Mouse (Mus musculus): ENCODE data around the gene Arhgap27. TPM values are rescaled to one million over a fixed set of nuclear protein-coding genes. Genes with fewer than 3 reads are reported as not detected.

The Arhgap27 gene
- total and polyA plus RNA-seq, 3 experiments, result 14.1 to 22.9 (median 18.5) TPM

GRCm38 (mm10) chr11:103315379-103315778, 48.1 kb downstream of the Arhgap27 start:
- H3K36me3 ChIP-seq (ENCODE audit: control insufficient read depth, insufficient read depth, low read length), result no peaks in the 10 kb centered on the region
- no peak overlapping the region for H3K4me3 ChIP-seq
- H3K27ac ChIP-seq, result no peak overlapping the region
- no peaks in the 10 kb centered on the region for H3K27me3 ChIP-seq (ENCODE audit: control insufficient read depth, insufficient read depth, low read length)
- intact Hi-C loops (cut with DNase I), result no loop called here
- WGBS, result 76% methylated on average over 5 of the region's 5 CpGs
- no peaks in the 10 kb centered on the region for H3K79me2 ChIP-seq (replicated peaks; ENCODE audit: control insufficient read depth, insufficient read depth, low read length)
- 0 out of 2 replicates have a peak, but pooled peaks cover 1% of the 10 kb centered on the region for H3K4me1 ChIP-seq (ENCODE audit: control insufficient read depth, insufficient read depth, low read length)
- no peak for DNase-seq
- H3K9ac ChIP-seq (ENCODE audit: low read depth, low read length), result no peak overlapping the region
- TF ChIP-seq EP300 (IDR thresholded peaks at IDR 0.05; ENCODE audit: insufficient read depth, low read depth, low read length) (no peak), CTCF (IDR thresholded peaks at IDR 0.05) (no peak), POLR2A (IDR thresholded peaks at IDR 0.05; ENCODE audit: insufficient read depth, low read depth, low read length) (no peak)

DNA sequence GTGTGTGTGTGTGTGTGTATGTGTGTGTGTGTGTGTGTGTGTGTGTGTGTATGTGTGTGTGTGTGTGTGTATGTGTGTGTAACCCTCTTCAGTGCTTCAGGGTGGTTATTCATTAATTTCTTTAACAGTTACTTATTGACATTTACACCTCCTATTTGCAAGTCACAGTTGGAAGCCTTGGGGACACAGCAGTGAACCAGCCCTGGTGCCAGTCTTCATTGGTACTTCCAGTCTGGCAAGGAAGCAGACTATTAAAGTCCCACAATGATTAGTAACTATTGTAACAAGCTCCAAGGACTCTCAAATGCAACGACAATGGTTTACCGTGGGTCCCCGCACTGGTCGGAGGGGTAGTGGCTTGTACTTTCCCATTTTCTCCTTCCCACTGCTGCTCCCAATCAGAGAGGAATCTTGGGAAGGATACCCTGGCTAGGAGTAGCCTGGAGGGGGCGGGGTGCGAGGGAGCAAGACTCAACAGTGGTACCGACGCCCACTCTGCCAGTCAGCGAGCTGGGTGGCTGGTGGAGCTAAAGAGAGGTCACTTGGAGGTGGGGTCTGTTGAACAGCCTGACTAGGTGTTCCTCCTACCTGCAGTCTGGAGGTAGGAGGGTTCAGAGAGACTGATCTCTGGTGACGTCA, 48.6 kb downstream of the Arhgap27 start:
- no peaks in the 10 kb centered on the region for H3K27me3 ChIP-seq (ENCODE audit: control insufficient read depth, insufficient read depth, low read length)
- no peaks in the 10 kb centered on the region for H3K79me2 ChIP-seq (replicated peaks; ENCODE audit: control insufficient read depth, insufficient read depth, low read length)
- WGBS, result 84% methylated on average over 10 of the region's 10 CpGs
- H3K27ac ChIP-seq, result no peak overlapping the region
- no peak overlapping the region for H3K9ac ChIP-seq (ENCODE audit: low read depth, low read length)
- H3K36me3 ChIP-seq (ENCODE audit: control insufficient read depth, insufficient read depth, low read length), result no peaks in the 10 kb centered on the region
- intact Hi-C loops (cut with DNase I), result no loop called here
- no peak for DNase-seq
- TF ChIP-seq EP300 (IDR thresholded peaks at IDR 0.05; ENCODE audit: insufficient read depth, low read depth, low read length), result no peak
- no peak for TF ChIP-seq CTCF (IDR thresholded peaks at IDR 0.05)
- no peak for TF ChIP-seq POLR2A (IDR thresholded peaks at IDR 0.05; ENCODE audit: insufficient read depth, low read depth, low read length)
- 0 out of 2 replicates have a peak, but pooled peaks cover 1% of the 10 kb centered on the region for H3K4me1 ChIP-seq (ENCODE audit: control insufficient read depth, insufficient read depth, low read length)
- H3K4me3 ChIP-seq, result no peak overlapping the region

DNA sequence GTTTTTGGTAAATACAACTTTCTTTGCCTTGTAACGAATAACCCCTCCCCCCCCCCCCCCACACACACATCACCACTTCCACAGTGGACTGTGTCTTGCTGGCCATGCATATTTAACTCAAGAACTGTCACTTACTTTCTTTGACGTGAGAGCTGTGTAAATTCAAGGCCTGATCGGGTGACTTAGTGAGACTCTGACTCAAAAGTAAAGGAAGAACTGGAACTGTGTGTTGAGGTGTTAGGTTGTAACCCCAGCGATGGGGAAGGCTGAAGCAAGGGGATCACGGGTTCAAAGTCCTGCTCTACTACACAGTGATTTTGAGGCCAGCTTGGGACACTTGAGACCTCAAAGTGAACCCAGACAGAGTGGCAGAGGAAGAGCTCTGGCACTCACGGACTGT, 50.0 kb downstream of the Arhgap27 start:
- Histone ChIP-seq H3K9ac (ENCODE audit: low read depth, low read length) (no peak overlapping the region), H3K27me3 (ENCODE audit: control insufficient read depth, insufficient read depth, low read length) (no peaks in the 10 kb centered on the region), H3K79me2 (replicated peaks; ENCODE audit: control insufficient read depth, insufficient read depth, low read length) (no peaks in the 10 kb centered on the region), H3K27ac (no peak overlapping the region), H3K36me3 (ENCODE audit: control insufficient read depth, insufficient read depth, low read length) (no peaks in the 10 kb centered on the region), H3K4me3 (no peak overlapping the region), H3K4me1 (ENCODE audit: control insufficient read depth, insufficient read depth, low read length) (0 out of 2 replicates have a peak, but pooled peaks cover 1% of the 10 kb centered on the region)
- TF ChIP-seq EP300 (IDR thresholded peaks at IDR 0.05; ENCODE audit: insufficient read depth, low read depth, low read length) (no peak), POLR2A (IDR thresholded peaks at IDR 0.05; ENCODE audit: insufficient read depth, low read depth, low read length) (no peak), CTCF (IDR thresholded peaks at IDR 0.05) (no peak)
- intact Hi-C loops (cut with DNase I), result no loop called here
- WGBS, result 86% methylated on average over 6 of the region's 6 CpGs
- no peak for DNase-seq

DNA sequence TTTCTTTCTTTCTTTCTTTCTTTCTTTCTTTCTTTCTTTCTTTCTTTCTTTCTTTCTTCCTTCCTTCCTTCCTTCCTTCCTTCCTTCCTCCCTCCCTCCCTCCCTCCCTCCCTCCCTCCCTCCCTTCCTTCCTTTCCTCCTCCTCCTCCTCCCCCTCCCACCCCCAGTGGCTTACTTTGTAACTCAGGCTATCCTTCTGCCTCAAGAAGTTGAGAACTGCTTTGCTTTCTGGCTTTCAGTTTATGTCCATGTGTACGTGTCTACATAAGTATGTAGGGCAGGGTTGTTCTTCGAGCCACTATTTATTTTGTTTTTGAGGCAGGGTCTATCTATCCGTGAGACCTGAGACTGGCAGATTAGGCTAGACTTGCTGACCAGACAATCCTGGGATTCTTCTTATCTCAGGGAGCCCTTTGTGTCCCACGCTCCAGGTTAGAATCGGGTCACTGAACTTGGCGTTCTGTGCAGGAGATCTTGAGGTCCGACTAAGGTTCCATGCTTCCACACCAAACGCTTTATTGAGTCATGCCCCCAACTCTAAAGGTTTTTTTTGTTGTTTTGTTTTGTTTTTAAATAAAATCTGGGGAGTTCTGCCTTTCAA, 50.7 kb downstream of the Arhgap27 start:
- Histone ChIP-seq H3K79me2 (replicated peaks; ENCODE audit: control insufficient read depth, insufficient read depth, low read length) (no peaks in the 10 kb centered on the region), H3K4me1 (ENCODE audit: control insufficient read depth, insufficient read depth, low read length) (peaks cover 1% of the 10 kb centered on the region; the same call in 1 of the 2 replicates), H3K9ac (ENCODE audit: low read depth, low read length) (no peak overlapping the region), H3K36me3 (ENCODE audit: control insufficient read depth, insufficient read depth, low read length) (no peaks in the 10 kb centered on the region), H3K4me3 (no peak overlapping the region), H3K27me3 (ENCODE audit: control insufficient read depth, insufficient read depth, low read length) (no peaks in the 10 kb centered on the region), H3K27ac (no peak overlapping the region)
- intact Hi-C loops (cut with DNase I), result no loop called here
- WGBS, result 74% methylated on average over 8 of the region's 8 CpGs
- DNase-seq, result no peak
- TF ChIP-seq CTCF (IDR thresholded peaks at IDR 0.05), result no peak
- no peak for TF ChIP-seq POLR2A (IDR thresholded peaks at IDR 0.05; ENCODE audit: insufficient read depth, low read depth, low read length)
- TF ChIP-seq EP300 (IDR thresholded peaks at IDR 0.05; ENCODE audit: insufficient read depth, low read depth, low read length), result no peak

DNA sequence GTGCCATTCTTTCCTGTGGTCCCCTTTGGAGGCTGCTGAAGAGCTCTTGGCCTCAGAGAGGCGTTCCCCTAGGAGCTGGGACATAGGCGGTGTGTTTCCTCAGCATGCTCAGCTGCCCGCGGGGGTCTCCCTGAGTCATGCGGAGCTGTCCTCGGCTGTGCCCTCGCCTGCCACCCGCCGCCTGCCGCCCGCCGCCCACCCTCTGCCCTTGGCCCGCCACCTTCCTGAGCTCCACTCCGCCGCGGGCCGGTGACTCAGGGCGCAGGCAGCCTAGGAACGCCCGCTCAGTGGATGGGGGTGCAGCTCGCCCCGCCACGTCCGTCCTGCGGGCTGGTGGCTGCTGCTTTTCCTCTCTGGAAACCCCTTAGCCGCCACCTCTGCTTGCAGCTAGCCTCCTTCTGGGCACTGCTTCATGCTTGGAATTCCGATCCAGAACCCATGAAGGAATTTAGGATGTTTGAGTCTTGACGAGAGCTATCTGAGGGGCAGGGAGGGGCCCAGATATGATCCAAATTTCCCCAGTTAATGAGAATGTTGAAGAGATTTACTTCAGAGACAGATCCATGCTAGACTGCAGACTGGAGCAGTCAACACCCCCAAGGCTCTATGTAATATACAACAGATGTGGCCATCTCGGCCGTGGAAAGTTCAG, 51.4 kb downstream of the Arhgap27 start:
- peaks cover 1% of the 10 kb centered on the region; the same call in 1 of the 2 replicates for H3K4me1 ChIP-seq (ENCODE audit: control insufficient read depth, insufficient read depth, low read length)
- H3K36me3 ChIP-seq (ENCODE audit: control insufficient read depth, insufficient read depth, low read length), result no peaks in the 10 kb centered on the region
- no peak for TF ChIP-seq CTCF (IDR thresholded peaks at IDR 0.05)
- no peak for TF ChIP-seq POLR2A (IDR thresholded peaks at IDR 0.05; ENCODE audit: insufficient read depth, low read depth, low read length)
- TF ChIP-seq EP300 (IDR thresholded peaks at IDR 0.05; ENCODE audit: insufficient read depth, low read depth, low read length), result no peak
- H3K4me3 ChIP-seq, result peak overlapping the region; percentile 43
- H3K27me3 ChIP-seq (ENCODE audit: control insufficient read depth, insufficient read depth, low read length), result no peaks in the 10 kb centered on the region
- no peaks in the 10 kb centered on the region for H3K79me2 ChIP-seq (replicated peaks; ENCODE audit: control insufficient read depth, insufficient read depth, low read length)
- peak; percentile 76 to 79 for DNase-seq
- 3% methylated on average over 30 of the region's 30 CpGs for WGBS
- peak overlapping the region; percentile 56 for H3K27ac ChIP-seq
- H3K9ac ChIP-seq (ENCODE audit: low read depth, low read length), result peak overlapping the region; percentile 7; the same call in 1 of the 2 replicates
- intact Hi-C loops (cut with DNase I), result no loop called here

Measured in heart, adult 2 months (tissue).